22 mouse cellular contexts compared by ENCODE assay signal in the genomic region with DNA sequence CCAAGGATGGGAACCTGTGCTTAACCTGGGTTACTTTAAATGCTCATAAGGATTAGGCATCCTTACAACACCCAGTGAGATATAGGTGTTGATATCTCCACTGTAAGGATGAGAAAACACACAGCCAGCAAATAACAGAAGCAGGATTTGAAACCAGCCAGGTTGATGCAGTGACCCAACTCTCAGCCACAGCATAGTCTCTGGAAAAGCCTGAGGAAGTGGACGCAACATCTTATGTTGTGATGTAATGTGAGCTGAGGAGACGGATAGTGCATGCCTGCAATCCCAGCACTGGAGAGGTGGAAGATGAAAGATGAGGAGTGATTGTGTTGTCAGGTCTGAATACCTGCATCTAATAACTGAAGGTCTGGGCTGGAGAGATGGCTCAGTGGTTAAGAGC.
"Had no signal": no experiment of that assay in that cellular context is flagged by ENCODE, and none has a peak within 500 bp of the region (broad histone marks: within the 10 kb centered on the region; RNA-seq: fewer than 3 reads in every experiment).

No protein-coding gene starts in this region.

- DNase-seq: heart, postnatal 10 days; heart, postnatal 14 days; heart, postnatal 36 days; heart, postnatal 4 days; kidney, adult 11 months; kidney, adult 18-20 months; kidney, adult 2 months; kidney, adult 8-10 months; kidney, adult 9 months; kidney, postnatal 10 days; kidney, postnatal 14 days; kidney, postnatal 25 days; kidney, postnatal 36 days; kidney, postnatal 4 days; layer of hippocampus, adult 9-11 months; layer of hippocampus, postnatal 36 days had no signal

- ATAC-seq: hindbrain, embryonic 16.5 days; hindbrain, postnatal 0 days; inflammation-experienced regulatory T-cells, adult 6 months; intestine, embryonic 15.5 days; intestine, embryonic 16.5 days; intestine, postnatal 0 days had no signal
